Mouse (Mus musculus) ES-CJ7 (cell line): ENCODE measurements around the gene Mbnl2.

Source experiments
- DNase-seq: peaks from one replicate; pipeline ENCODE4 v3.0.0; 2011; ENCODE audit warnings: low read depth, low spot score

Mbnl2 gene

DNA sequence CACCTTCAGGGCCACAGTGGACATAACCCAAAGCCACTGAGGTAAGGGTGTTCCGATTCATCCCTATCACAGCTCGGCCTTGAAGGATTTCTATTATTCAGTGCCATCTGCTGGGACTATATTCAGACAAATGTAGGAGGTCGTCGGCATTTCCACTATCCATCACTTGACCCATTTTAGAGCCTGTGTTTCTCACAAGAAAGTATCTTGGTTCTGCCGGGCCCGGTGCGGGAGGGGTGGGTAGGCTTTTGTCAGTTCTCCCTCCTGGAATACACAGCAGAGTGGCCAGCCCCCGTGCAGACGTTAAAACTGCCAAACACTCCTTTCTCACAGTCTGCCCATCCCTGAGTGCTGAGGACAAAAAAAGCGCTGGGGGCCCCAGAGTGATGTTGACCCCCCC is 134.4 kb downstream of the Mbnl2 start:
- no peak for DNase-seq

DNA sequence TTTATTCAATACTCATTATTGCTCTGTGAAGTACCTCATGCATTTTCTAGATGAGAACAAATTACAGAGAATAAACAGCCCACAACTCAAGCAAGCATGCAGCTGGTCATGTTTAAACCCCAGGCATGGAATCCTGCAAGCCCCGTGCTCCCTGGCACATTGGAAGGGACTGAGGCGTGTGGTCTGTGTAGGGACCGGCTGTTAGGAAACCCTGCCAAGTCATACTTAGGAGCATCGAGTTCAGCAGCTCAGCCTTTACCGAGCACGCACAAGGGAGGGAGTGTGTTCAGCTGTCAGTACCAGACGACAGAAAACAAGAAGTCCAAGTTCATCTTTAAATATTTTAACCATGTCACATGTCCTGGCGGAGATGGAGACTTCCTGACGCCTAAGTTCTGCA is 141.4 kb downstream of the Mbnl2 start:
- DNase-seq = no peak

DNA sequence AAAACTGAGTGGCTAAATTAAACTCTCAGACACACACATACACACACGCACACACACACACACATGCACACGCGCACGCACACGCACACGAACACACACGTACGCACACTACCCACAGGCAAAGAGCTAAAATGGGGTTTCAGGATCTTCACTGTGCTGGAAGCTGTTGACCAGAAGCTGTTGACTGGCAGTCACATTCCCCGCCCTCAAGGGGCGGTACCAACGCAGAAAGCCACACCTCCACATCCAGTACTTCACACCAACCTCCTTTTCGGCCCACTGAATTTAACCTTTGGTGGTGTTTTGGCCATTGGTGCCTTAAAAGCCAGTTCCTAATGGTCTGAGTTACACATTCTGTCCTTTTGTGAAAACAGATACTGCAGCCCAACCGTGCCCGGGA is 143.5 kb downstream of the Mbnl2 start:
- peak; percentile 35 for DNase-seq

DNA sequence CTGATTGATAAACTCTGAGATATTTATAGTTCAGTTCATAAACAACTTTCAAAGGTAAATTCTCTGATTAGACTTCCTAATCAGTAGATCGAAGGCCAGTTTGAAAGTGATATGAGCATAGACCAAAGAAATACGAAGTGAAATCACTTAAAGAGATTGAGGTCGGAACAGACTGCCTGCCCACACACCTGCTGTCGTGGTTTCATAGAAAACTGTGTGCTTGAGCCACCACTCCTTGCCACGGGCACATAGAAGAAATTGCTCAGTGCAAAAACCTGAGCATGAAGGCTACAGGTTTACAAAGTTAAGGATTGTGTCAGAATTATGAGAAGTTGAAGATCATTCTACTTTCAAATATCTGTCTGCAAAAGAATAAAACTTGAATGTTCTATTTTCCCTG is 153.0 kb downstream of the Mbnl2 start:
- no peak for DNase-seq

DNA sequence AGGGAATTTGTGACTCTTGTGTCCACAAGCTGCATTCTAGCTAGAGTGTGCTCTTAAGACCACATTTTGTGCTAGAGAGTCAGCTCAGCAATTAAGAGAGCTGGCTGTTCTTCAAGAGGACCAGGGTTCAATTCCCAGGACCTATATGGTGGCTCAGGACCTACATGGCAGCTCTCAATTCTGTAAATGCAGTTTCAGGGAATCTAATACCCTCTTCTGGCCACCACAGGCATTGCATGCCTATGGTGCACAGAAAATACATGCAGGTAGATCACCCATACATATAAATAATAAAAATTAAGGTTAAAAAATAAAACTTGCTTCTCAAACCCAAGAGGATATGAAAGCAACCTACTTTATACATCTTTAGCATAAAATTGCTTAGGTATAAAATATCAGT is 157.3 kb downstream of the Mbnl2 start:
- DNase-seq = peak; percentile 23

DNA sequence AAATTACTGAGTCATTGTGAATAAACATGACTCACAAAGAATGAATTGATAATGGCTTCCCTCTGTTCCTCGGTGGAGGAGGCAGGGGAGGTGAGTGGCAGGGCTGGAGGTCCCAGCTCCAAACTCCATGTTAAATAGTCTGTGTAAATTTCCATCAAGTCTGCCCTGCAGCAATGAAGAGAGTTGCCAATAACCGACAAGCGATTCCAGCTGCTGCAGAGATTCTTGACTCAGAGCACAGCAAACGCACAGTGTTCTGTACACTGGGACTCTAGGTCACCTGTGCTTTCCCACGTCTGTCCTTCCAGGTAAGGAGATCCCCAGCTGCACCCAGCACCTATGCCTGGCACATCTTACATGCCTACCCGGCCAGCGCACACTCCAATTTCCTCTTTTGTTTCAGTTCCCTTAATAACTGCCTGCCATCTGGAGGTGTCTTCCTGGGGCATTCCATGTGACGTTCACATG is 158.5 kb downstream of the Mbnl2 start:
- DNase-seq = no peak

DNA sequence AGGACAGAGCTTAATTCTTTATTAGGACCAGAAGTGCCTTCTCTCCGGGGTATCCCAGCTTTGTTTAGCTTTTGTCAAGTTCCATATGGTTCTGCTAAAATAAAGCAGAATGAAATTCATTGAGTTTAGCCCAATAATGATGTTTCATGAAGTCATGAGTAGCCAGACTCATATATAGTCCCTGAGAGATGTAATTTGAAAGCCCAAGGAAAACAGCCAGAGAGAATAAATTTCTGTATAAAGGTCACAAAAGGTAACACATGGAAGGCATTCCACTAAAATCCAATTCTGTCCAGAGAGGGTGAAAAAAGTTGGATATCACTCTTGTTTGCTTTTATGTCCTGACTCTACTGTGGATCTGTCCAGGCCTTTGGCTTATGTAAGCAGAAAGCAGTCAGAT is 159.4 kb downstream of the Mbnl2 start:
- DNase-seq = no peak

DNA sequence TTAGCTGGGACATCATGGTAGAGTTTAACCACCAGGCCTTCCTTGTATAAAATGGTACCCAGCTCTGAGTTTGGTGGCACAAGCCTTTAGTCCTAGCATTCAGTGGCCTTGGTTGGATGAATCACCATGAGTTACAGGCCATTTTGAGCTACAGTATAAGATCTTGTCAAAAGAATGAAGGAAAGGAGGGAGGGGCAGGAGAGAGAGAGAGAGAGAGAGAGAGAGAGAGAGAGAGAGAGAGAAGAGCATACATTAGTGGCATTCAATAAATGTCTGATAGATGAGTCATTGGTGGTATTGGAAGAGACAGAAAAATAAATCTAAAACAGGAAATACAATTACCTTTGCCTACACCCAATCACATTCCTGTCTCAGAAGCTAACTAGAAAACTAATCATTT is 165.2 kb downstream of the Mbnl2 start:
- no peak for DNase-seq

DNA sequence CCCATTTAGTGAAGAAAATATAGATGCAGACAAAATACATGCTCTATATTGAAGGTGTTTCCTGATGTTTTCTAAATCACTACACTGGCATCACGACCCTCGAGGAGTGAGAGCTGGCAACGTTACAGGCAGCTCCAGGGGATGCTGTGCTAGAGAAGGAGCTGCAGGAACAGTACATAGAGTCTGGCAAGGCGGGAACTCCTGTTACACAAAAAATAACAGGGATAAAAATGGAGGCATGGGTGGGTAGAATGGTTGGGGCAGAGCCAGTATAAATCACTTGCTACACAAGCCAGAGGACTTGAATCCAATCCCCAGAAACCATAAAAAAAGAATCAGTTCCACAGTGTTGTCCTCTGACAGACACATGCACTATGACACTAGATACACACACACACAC is 165.8 kb downstream of the Mbnl2 start:
- no peak for DNase-seq

DNA sequence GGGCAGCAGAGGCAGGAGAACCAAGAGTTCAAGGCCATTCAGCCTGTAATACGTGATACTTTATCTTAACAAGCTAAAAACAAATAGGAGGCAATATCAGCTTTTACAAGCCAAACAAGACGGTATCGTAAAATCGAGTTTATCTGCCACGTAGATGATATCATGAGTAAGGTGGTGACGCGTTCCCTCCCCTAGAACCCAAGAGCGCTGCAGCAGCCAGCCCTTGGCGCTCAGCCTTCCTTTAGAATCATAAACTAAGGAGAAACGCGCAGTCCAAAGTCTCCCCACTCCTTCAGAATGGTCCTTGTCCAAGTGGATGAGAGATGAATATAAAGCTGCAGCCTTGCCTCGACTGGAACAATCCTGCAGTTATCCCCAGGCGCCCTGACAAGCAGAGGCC is 166.4 kb downstream of the Mbnl2 start:
- no peak for DNase-seq

DNA sequence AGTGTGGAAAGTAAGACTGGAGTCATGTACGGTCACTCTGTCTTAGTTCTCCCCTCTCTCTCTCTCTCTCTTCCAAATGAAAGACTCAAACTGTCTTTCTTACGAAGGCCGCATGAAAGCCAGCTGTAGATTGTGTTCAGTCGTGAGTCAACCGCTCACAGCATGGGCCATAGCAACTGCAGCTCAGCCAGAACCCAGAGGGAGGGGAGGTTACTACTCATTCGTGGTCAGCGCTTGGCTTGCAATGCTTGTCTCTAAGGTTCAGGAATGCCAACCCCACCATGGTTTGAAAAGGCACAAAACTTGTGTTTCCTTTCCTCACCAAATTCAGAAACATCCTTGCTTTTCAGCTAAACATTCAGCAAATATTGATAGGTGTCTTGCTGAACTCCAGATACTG is 178.8 kb downstream of the Mbnl2 start:
- DNase-seq = no peak

DNA sequence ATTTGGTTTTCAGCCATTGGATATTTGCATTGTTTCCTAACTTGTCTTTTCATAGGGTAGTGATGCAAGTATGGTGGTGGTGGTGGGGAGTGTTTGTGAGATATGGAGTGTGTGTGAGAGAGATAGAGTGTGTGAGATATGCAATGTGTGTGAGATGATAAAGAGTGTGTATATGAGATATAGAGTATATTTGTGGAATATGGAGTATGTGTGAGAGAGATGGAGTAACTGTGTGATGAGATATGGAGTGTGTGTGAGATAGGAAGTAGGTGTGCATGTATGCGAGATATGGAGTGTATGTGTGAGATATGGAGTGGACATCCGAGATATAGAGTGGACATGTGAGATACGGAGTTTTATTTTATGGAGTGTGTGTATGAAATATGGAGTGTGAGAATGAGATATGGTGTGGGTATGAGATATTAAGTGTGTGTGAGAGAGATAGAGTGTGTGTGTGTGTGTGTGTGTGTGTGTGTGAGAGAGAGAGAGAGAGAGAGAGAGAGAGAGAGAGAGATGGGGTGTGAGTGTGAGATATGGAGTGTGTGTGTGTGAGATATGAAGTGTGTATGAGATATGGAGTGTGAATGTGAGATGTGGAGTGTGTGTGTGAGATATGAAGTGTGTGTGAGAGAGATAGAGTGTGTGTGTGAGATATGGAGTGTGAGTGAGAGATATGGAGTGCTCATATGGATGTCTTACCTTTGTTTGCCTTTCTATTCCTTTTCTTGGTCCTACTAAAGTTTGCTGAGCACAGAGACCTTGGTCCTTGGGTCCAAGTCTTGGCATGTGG is 188.7 kb downstream of the Mbnl2 start:
- no peak for DNase-seq

DNA sequence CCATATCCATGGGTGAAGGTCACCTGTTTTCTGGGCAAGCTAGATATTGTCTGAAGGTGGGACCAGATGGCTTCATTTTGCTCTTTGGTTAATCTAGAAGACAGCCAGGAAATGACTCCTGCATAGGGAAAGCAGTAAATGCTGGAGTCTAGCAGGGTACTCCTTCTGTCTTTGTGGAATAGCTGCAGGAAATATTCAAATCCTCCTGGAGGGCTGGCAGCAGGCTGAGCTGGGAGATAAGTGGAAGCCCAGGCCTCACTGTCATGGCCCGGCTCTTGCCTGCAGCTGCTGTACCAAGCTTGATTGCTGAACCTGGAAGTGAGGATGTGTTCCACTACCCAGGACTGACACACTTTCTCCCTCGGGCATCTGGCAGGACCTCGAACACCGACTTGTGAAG is 191.3 kb downstream of the Mbnl2 start:
- DNase-seq = no peak

DNA sequence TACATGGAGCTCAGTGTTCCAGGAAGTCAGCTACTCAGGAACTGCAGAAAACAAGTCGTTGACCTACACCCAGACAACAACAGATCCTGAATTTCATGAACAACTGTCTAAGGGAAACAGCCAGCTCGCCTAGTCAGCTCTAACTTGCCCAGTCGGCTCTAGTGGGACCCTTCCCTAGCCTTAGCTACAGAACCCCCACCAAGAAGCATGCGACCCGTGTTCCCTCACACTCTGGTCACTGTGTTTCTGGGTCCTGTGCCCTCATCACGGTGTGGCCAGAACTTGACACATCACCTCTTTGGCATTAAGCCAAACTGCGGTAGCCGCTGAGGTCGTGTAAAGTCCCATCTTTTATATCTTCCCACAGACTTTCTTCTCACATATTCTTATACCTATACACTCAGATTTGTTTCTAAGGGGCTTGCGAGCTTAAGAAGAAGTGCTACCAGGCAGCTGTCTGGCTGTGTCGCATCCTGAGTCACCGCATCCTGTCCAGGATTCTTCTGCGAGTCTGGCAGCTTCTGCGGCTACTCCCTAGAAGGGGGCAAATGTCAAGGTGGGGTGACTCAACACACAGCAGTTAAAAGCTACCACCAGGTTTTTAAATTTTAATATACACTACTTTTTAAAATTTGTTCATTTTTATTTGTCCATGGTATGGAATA is 193.8 kb downstream of the Mbnl2 start:
- no peak for DNase-seq

DNA sequence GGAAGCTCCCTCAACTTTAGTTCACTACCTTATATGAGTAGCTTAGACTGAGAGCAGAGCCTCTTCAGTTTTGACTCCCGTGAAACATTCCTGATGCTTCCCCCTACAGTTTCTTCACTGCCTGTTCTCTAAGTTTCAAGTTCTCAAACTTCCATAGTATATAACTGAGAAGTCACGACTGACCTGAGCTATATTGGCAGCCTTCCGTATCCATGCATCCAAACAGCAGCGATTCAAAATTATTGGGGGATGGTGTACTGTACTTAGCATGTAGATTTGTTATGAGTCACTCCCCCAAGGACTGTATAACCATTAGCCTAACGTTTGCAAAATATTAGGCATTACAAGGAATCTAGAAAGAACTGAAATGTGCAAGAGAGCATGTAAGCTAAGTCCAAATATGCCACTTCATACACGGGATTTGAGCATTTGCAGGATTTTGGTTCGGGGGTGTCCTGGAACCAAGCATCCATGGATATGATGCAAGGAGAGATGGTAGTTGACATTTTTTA is 200.8 kb downstream of the Mbnl2 start:
- DNase-seq = no peak

DNA sequence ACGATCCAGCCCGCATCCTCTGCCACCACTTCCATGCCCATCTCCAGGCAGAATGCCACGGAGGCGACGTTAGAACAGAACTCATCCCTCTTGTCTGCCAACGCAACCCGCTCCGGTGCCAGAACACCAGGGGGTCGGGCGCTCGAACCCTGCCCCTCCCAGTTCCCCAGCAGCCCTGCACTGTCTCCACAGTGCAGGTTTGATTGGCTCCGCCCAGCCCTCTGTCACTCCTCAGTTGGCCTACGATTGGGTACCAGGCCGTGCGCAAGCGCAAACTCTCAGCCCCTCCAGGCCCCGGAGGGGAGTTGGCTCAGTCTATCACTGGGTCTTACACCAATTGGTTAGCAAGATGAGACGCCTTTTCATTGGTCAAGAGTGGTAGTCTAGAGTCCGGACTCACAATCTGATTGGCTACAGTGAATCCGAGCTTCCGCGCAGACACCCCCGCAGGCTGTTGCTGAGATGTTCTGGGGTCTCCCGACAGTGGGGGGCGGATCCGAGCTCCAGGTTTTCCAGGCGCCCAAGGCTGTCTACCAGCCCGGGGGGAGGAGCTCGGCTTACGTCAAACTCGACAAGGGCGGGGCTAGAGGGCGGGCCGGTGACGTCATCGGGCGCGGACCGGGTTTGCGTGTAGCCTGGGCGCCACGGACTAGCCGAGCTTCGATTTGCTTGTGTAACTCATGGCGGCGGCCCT is 202.0 kb downstream of the Mbnl2 start:
- peak; percentile 100 for DNase-seq

DNA sequence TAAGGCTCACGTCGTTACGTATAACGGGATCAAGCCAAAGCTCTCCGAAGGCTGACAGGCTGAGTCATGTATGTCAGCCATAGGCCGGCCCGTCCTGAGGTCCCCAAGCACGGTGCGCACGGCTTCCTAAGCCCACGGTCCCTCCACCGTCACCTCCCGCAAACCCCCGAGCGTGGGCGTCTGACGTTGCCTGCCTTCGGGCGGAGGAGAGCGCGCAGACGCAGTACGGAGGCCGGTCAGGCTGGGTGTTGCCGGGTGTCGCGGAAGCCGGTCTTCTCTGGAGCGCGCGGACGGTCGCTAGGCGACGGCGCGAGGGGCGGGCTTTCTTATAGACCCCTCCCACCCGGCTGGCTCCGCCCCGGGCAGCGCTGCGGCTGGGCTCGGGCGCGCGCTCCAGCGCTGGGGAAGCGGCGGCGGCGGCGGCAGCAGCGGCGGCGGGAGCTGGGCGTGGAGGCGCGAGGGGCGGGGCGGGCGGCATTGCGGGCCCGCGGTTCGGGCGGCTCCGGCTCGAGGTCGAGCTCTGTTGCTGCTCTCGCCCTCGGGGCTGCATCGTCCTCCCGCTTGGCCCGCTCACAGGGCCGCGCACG is 202.6 kb downstream of the Mbnl2 start, which contains the start of gene Rap2a:
Rap2a (plus strand) TSS at position 463 of the 587 bp plus-strand sequence.
- peak; percentile 92 for DNase-seq

DNA sequence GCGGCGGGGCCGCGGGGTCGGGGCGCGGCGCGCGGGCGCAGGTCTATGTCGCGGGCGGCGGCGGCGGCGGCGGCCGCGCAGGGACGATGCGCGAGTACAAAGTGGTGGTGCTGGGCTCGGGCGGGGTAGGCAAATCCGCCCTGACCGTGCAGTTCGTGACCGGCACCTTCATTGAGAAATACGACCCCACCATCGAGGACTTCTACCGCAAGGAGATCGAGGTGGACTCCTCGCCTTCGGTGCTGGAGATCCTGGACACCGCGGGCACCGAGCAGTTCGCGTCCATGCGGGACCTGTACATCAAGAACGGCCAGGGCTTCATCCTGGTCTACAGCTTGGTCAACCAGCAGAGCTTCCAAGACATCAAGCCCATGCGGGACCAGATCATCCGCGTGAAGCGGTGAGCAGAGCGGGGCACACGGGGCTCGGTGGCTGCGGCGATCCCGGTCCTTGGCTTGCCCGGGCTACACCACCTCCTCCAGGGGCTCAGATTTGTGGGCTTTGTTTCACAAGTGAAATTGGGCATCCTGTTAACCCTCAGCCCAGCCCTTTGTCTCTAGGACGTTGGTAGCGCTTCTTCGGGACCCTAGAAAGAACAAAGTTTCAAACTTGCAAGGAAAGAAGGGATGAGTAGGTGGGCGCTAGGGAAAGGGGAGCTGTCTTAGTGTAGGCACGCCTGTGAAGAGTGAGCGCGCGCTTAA is 203.3 kb downstream of the Mbnl2 start:
- DNase-seq = peak; percentile 26

DNA sequence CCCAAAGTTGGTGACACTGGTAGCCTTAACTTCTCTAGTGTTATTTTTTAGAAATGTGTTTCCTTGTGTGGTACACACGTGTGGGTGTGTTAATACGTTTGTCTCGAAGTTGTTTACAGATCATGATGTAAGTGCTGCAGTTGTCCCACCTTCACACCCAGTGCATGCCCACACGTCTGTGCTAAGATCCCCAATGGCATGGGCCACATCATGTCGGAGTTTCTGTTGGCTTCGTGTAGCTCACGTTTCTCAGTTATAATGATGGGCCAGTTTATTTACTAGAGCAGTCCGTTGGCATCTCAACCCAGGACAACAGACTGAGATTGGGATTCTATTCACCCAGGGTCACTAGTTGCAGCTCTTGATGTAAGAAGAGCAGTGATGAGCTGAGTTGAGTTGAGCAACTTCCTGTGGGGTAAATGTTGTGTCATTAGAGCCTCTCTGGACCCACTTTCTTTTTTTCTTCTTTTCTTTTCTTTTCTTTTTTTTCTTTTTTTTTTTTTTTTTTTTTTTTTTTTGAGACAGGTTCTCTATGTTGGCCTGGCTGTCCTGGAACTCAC is 205.0 kb downstream of the Mbnl2 start:
- DNase-seq = no peak

DNA sequence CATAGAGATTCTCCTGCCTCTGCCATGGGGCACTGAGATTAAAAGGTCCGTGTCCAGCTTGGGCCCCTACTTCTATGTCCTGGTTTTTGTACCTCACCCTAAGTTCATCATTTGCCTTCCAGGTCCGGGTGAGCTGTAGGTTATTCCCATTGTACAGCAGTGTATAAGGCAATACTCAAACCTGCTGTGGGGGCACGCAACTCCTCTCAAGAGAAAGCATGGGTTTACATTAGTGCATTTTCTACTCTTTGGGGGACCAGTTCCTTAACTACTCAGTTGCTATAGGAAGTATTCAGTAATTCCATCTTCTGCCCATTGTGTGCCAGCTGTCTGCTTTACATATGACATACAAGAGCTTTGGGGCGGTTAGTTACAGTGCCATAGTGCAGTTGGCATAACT is 205.5 kb downstream of the Mbnl2 start:
- no peak for DNase-seq
